Mouse (Mus musculus): ENCODE measurements around the gene Usp34. TPM values are rescaled to one million over a fixed set of nuclear protein-coding genes. Genes with fewer than 3 reads are reported as not detected.
A peak's percentile ranks its signal among the peaks of the same experiment; 100 is the strongest.
"Not testable (repeated sequence)": the region's sequence is repeated elsewhere in the genome, so short reads cannot be mapped to it uniquely, and the experiment has no call there.

The Usp34 gene
- polyA plus RNA-seq, 1 experiment = 110 TPM

DNA sequence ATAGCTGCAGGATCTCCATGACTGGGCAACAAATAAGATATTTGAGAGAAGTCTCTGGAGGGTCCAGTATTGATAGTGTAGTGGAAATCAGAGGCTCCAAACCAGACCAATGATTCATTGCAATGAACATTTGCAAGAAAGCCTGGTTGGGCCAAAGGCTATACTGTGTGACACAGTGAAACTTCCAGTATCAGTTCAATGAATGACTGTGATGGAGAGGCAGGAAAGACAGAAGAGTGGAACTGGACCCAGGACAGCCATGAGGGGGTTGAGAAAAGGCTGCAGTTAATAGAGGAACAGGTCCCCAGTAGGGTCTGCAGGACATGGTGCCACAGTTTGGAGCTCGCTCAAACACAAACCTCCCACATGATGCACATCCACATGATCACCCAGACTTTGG, 6.8 kb upstream of the Usp34 start:
- Histone ChIP-seq H3K4me1 (ENCODE audit: control insufficient read depth, insufficient read depth, low read length) (no peaks in the 10 kb centered on the region), H3K27me3 (ENCODE audit: control insufficient read depth, insufficient read depth, low read length, poor library complexity, severe bottlenecking) (no peaks in the 10 kb centered on the region), H3K9ac (ENCODE audit: low read depth, poor library complexity, severe bottlenecking) (no peak overlapping the region), H3K36me3 (ENCODE audit: control insufficient read depth, insufficient read depth, low read length, poor library complexity, severe bottlenecking) (peaks cover 32% of the 10 kb centered on the region), H3K27ac (ENCODE audit: insufficient read depth, low read length) (no peak overlapping the region), H3K4me3 (ENCODE audit: low read depth, low read length) (no peak overlapping the region), H3K9me3 (replicated peaks; ENCODE audit: control insufficient read depth, insufficient read depth, low read length, poor library complexity, severe bottlenecking) (no peaks in the 10 kb centered on the region)
- TF ChIP-seq POLR2A (IDR thresholded peaks at IDR 0.05; ENCODE audit: insufficient read depth, low read length) = no peak
- TF ChIP-seq CTCF (IDR thresholded peaks at IDR 0.05; ENCODE audit: low read depth, low read length) = no peak
- TF ChIP-seq EP300 (IDR thresholded peaks at IDR 0.05; ENCODE audit: insufficient read depth, low read depth, low read length) = no peak

- Histone ChIP-seq H3K27ac (ENCODE audit: insufficient read depth, low read length) (no peak overlapping the region), H3K4me3 (ENCODE audit: low read depth, low read length) (no peak overlapping the region), H3K4me1 (ENCODE audit: control insufficient read depth, insufficient read depth, low read length) (no peaks in the 10 kb centered on the region), H3K36me3 (ENCODE audit: control insufficient read depth, insufficient read depth, low read length, poor library complexity, severe bottlenecking) (peaks cover 6% of the 10 kb centered on the region; the same call in 1 of the 2 replicates), H3K27me3 (ENCODE audit: control insufficient read depth, insufficient read depth, low read length, poor library complexity, severe bottlenecking) (no peaks in the 10 kb centered on the region), H3K9me3 (replicated peaks; ENCODE audit: control insufficient read depth, insufficient read depth, low read length, poor library complexity, severe bottlenecking) (no peaks in the 10 kb centered on the region), H3K9ac (ENCODE audit: low read depth, poor library complexity, severe bottlenecking) (no peak overlapping the region)
- TF ChIP-seq POLR2A (IDR thresholded peaks at IDR 0.05; ENCODE audit: insufficient read depth, low read length) (no peak), CTCF (IDR thresholded peaks at IDR 0.05; ENCODE audit: low read depth, low read length) (no peak), EP300 (IDR thresholded peaks at IDR 0.05; ENCODE audit: insufficient read depth, low read depth, low read length) (no peak)
Measured at GRCm38 (mm10) chr11:23303126-23303525, 3.6 kb upstream of the Usp34 start.

- H3K27me3 ChIP-seq (ENCODE audit: control insufficient read depth, insufficient read depth, low read length, poor library complexity, severe bottlenecking); H3K4me1 ChIP-seq (ENCODE audit: control insufficient read depth, insufficient read depth, low read length); H3K36me3 ChIP-seq (ENCODE audit: control insufficient read depth, insufficient read depth, low read length, poor library complexity, severe bottlenecking); H3K9me3 ChIP-seq (replicated peaks; ENCODE audit: control insufficient read depth, insufficient read depth, low read length, poor library complexity, severe bottlenecking): not testable (repeated sequence)
- Histone ChIP-seq H3K9ac (ENCODE audit: low read depth, poor library complexity, severe bottlenecking) (peak overlapping the region; percentile 95), H3K4me3 (ENCODE audit: low read depth, low read length) (peak overlapping the region; percentile 94), H3K27ac (ENCODE audit: insufficient read depth, low read length) (peak overlapping the region; percentile 73)
Measured at GRCm38 (mm10) chr11:23305101-23305672, 1.5 kb upstream of the Usp34 start.

- peak overlapping the region; percentile 94 for H3K4me3 ChIP-seq (ENCODE audit: low read depth, low read length)
- H3K27ac ChIP-seq (ENCODE audit: insufficient read depth, low read length) = peak overlapping the region; percentile 73
- no peaks in the 10 kb centered on the region for H3K9me3 ChIP-seq (replicated peaks; ENCODE audit: control insufficient read depth, insufficient read depth, low read length, poor library complexity, severe bottlenecking)
- H3K27me3 ChIP-seq (ENCODE audit: control insufficient read depth, insufficient read depth, low read length, poor library complexity, severe bottlenecking) = no peaks in the 10 kb centered on the region
- peak overlapping the region; percentile 95 for H3K9ac ChIP-seq (ENCODE audit: low read depth, poor library complexity, severe bottlenecking)
- TF ChIP-seq CTCF (IDR thresholded peaks at IDR 0.05; ENCODE audit: low read depth, low read length) (no peak), POLR2A (IDR thresholded peaks at IDR 0.05; ENCODE audit: insufficient read depth, low read length) (peak; percentile 3)
- peaks cover 2% of the 10 kb centered on the region; the same call in 1 of the 2 replicates for H3K36me3 ChIP-seq (ENCODE audit: control insufficient read depth, insufficient read depth, low read length, poor library complexity, severe bottlenecking)
- H3K4me1 ChIP-seq (ENCODE audit: control insufficient read depth, insufficient read depth, low read length) = no peaks in the 10 kb centered on the region
Measured at GRCm38 (mm10) chr11:23305673-23306608, 754 bp upstream of the Usp34 start.

GRCm38 (mm10) chr11:23307566-23307920, 848 bp downstream of the Usp34 start:
- no peaks in the 10 kb centered on the region for H3K4me1 ChIP-seq (ENCODE audit: control insufficient read depth, insufficient read depth, low read length)
- peaks cover 7% of the 10 kb centered on the region for H3K36me3 ChIP-seq (ENCODE audit: control insufficient read depth, insufficient read depth, low read length, poor library complexity, severe bottlenecking)
- peak overlapping the region; percentile 95 for H3K9ac ChIP-seq (ENCODE audit: low read depth, poor library complexity, severe bottlenecking)
- TF ChIP-seq EP300 (IDR thresholded peaks at IDR 0.05; ENCODE audit: insufficient read depth, low read depth, low read length) = no peak
- no peak for TF ChIP-seq POLR2A (IDR thresholded peaks at IDR 0.05; ENCODE audit: insufficient read depth, low read length)
- no peak for TF ChIP-seq CTCF (IDR thresholded peaks at IDR 0.05; ENCODE audit: low read depth, low read length)
- H3K4me3 ChIP-seq (ENCODE audit: low read depth, low read length) = peak overlapping the region; percentile 84
- peak overlapping the region; percentile 69 for H3K27ac ChIP-seq (ENCODE audit: insufficient read depth, low read length)
- H3K27me3 ChIP-seq (ENCODE audit: control insufficient read depth, insufficient read depth, low read length, poor library complexity, severe bottlenecking) = no peaks in the 10 kb centered on the region
- no peaks in the 10 kb centered on the region for H3K9me3 ChIP-seq (replicated peaks; ENCODE audit: control insufficient read depth, insufficient read depth, low read length, poor library complexity, severe bottlenecking)

GRCm38 (mm10) chr11:23313496-23313895, 6.8 kb downstream of the Usp34 start:
- peaks cover 8% of the 10 kb centered on the region for H3K36me3 ChIP-seq (ENCODE audit: control insufficient read depth, insufficient read depth, low read length, poor library complexity, severe bottlenecking)
- H3K27ac ChIP-seq (ENCODE audit: insufficient read depth, low read length) = no peak overlapping the region
- H3K9me3 ChIP-seq (replicated peaks; ENCODE audit: control insufficient read depth, insufficient read depth, low read length, poor library complexity, severe bottlenecking) = no peaks in the 10 kb centered on the region
- H3K4me1 ChIP-seq (ENCODE audit: control insufficient read depth, insufficient read depth, low read length) = peaks cover 2% of the 10 kb centered on the region
- no peak overlapping the region for H3K9ac ChIP-seq (ENCODE audit: low read depth, poor library complexity, severe bottlenecking)
- TF ChIP-seq EP300 (IDR thresholded peaks at IDR 0.05; ENCODE audit: insufficient read depth, low read depth, low read length) (no peak), CTCF (IDR thresholded peaks at IDR 0.05; ENCODE audit: low read depth, low read length) (no peak), POLR2A (IDR thresholded peaks at IDR 0.05; ENCODE audit: insufficient read depth, low read length) (no peak)
- H3K4me3 ChIP-seq (ENCODE audit: low read depth, low read length) = no peak overlapping the region
- H3K27me3 ChIP-seq (ENCODE audit: control insufficient read depth, insufficient read depth, low read length, poor library complexity, severe bottlenecking) = no peaks in the 10 kb centered on the region

All from ES-Bruce4 (cell line).